Mouse (Mus musculus) monocyte, adult 2 months (primary cell): ENCODE measurements around the gene Mt4.
A peak's percentile ranks its signal among the peaks of the same experiment; 100 is the strongest.

Experiments used
- DNase-seq, 2 experiments: peaks; one replicate each; pipeline ENCODE4 v3.0.0; 2022; ENCODE audit warnings: low spot score in 2 of 2, low read depth in 1 of 2

The Mt4 gene

GRCm38 (mm10) chr8:94178857-94179712 lies 42.1 kb downstream of the Mt4 start, which contains the start of gene Mt1:
Mt1 (plus strand) TSS chr8:94179082.
- peak; percentile 76 to 80 for DNase-seq

- DNase-seq, result no peak
Observed at GRCm38 (mm10) chr8:94179713-94180560, 42.9 kb downstream of the Mt4 start.

DNA sequence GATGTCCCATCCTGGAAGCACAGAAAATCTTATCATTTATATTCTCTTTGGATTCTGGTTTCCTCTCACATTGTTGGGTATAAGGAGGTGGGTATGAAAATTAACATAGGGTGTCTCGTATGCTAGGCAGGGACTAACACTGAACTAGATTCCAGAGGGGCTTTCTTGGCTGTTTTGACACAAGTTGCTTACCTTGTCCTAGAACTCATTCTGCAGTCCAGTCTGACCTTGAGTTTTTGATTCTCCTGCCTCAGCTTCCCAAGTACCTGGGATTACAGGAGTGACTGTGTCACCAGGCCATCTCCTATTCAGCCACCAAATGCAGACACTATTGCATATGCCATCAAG lies 43.5 kb downstream of the Mt4 start:
- no peak for DNase-seq

- DNase-seq, result no peak
Observed at GRCm38 (mm10) chr8:94182055-94182929, 45.3 kb downstream of the Mt4 start.

GRCm38 (mm10) chr8:94183117-94183516 lies 46.1 kb downstream of the Mt4 start:
- peak; percentile 39 to 60 for DNase-seq

- DNase-seq, result no peak
Observed at GRCm38 (mm10) chr8:94184357-94184843, 47.4 kb downstream of the Mt4 start.

DNA sequence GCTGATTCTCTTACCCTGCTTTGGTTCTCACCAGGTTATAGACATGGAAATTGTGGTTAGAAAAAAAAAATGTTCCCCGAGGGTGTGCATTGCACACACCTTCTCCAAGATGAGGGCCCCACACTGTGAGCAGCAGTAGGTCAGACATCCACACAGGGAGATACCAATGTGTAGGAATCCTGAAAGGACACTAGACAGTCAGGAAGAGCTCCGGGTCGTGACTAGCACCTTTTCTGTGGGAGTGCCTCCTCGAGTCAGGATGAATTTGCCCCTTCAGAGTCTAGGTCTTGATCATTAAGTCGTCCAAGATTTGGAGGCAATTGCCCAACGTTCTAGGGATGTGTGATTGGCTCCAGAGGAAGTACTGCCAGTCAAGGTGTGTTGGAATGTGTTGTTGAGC lies 48.8 kb downstream of the Mt4 start:
- no peak for DNase-seq

- no peak for DNase-seq
Observed at GRCm38 (mm10) chr8:94186542-94186941, 49.5 kb downstream of the Mt4 start.

DNA sequence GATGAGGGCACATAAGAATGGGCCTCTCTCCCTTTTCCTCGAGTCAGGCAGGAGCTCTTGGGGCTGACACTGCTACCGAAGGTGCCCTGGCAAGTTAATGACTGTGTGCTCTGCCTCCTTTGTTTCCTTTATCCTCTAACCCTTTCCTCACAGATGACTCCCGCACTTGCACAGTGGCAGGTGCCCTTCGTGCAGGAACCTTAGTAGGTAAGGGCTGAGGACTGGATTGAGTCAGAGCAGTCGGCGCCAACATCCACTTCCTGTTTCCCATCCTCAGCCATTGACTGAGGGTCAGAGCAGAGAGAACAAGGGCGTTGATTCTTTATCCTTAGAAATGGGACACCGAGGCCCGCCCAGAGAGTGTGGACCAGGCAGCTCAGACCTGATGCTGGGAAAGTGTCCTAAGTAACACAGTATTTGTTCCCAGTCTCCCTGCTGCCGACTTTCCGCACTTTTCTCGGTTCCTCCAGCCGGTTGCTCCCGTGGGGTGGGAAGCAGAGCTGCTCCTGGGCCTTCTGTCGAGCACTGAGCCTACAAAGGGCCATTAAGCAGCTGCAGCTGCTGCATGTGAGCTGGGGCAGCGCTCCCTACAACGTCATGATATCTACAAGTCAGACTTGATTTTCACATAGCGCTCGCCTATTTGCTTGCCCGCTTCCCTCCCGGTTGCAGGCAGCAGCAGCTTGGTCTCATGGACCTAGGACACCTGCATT lies 50.4 kb downstream of the Mt4 start:
- peak in 1 of 2 experiments; percentile 36 for DNase-seq
